In the genomic region with DNA sequence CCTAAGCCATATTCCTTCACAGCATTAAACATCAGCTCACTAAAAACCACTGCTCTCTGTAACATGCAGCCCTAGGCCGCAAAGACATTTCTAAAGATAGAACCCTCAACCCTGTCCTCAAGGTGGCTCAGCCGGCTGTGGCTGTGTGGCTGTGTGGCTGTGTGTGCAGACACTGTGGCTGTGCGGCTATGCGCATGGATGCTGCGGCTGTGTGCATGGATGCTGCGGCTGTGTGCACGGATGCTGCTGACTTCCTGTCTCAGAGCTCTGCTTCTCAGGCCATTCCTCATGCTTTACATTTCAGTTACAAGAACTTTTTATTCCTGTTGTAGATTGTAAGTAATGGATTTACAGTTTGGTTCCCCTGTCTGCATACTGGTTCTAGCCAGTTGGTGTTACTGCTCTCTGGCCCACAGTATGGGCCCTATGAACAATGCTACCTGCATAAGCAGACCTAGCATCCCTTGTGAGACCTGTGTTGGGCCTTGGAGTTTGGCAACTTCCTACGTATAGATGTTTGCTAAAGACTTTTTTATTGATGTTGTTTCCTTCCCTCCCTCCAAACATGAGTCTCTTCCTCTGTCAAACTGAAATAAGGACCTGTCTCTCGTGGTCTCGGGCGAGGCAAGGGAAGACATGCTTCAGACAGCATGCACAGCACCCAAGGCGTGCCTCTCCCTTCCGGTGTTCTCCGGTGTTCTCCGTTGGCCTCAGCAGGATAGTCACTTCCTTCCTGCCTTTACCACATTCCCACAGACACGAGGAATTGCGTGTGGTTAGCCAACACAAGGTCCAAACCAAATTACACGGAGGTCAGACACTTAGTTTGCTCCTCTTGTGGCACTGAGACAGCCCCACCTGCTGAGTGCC, we compare ENCODE assay signal across 10 mouse cellular contexts.
A peak's percentile ranks its signal among the peaks of the same experiment; 100 is the strongest.
DNase-seq lines count a peak whose midpoint lies in the region; ATAC-seq lines count a peak whose summit lies in the region.
"Had no signal": no experiment of that assay in that cellular context is flagged by ENCODE, and none has a peak within 500 bp of the region (broad histone marks: within the 10 kb centered on the region; RNA-seq: fewer than 3 reads in every experiment).

No protein-coding gene starts in this region.

- DNase-seq in R1 (ENCODE audit: low read depth, low spot score): peak; percentile 16
- DNase-seq in urinary bladder, adult 2 months (ENCODE audit: low spot score): no peak
- DNase-seq in cerebellum, postnatal 10 days: no peak
- no peak for DNase-seq in adrenal gland, adult (ENCODE audit: inconsistent age in 2 of 2, low spot score in 1 of 2)
- no peak for DNase-seq in cerebellum, postnatal 4 days (ENCODE audit: low spot score in 2 of 2)
- DNase-seq: heart, adult 2 months had no signal

- H3K9ac ChIP-seq in embryonic facial prominence, embryonic 13.5 days: no peak overlapping the region
- H3K9ac ChIP-seq in hindbrain, embryonic 16.5 days (ENCODE audit: low read depth, low read length): no peak overlapping the region
- H3K9ac ChIP-seq in neural tube, embryonic 14.5 days (replicated peaks; ENCODE audit: low read depth, low read length): no peak overlapping the region
- H3K9ac ChIP-seq: lung, embryonic 15.5 days had no signal

- 82% methylated on average over 18 of the region's 18 CpGs for WGBS in embryonic facial prominence, embryonic 13.5 days
- WGBS in hindbrain, embryonic 16.5 days: 69% methylated on average over 18 of the region's 18 CpGs
- 74% methylated on average over 18 of the region's 18 CpGs for WGBS in neural tube, embryonic 14.5 days

- ATAC-seq in embryonic facial prominence, embryonic 13.5 days (ENCODE audit: insufficient number of reproducible peaks, insufficient read depth, low FRiP score, low TSS enrichment, low read depth): no peak
- ATAC-seq in hindbrain, embryonic 16.5 days: no peak
- ATAC-seq in neural tube, embryonic 14.5 days (ENCODE audit: low read depth): no peak

- no peaks in the 10 kb centered on the region for H3K36me3 ChIP-seq in embryonic facial prominence, embryonic 13.5 days
- H3K36me3 ChIP-seq in hindbrain, embryonic 16.5 days (ENCODE audit: control insufficient read depth, insufficient read depth, low read length): no peaks in the 10 kb centered on the region
- no peaks in the 10 kb centered on the region for H3K36me3 ChIP-seq in neural tube, embryonic 14.5 days (ENCODE audit: control insufficient read depth, insufficient read depth, low read length)
- H3K36me3 ChIP-seq: lung, embryonic 15.5 days had no signal

- H3K4me2 ChIP-seq in embryonic facial prominence, embryonic 13.5 days: no peak overlapping the region
- no peak overlapping the region for H3K4me2 ChIP-seq in hindbrain, embryonic 16.5 days (ENCODE audit: low read length)
- H3K4me2 ChIP-seq in neural tube, embryonic 14.5 days (ENCODE audit: low read depth, low read length): no peak overlapping the region
- H3K4me2 ChIP-seq: lung, embryonic 15.5 days had no signal

- peaks cover 9% of the 10 kb centered on the region for H3K27me3 ChIP-seq in embryonic facial prominence, embryonic 13.5 days
- no peaks in the 10 kb centered on the region for H3K27me3 ChIP-seq in hindbrain, embryonic 16.5 days (replicated peaks; ENCODE audit: control insufficient read depth, insufficient read depth, low read length)
- H3K27me3 ChIP-seq in neural tube, embryonic 14.5 days (ENCODE audit: control insufficient read depth, insufficient read depth, low read length): no peaks in the 10 kb centered on the region
- H3K27me3 ChIP-seq: lung, embryonic 15.5 days had no signal

- no peak overlapping the region for H3K4me3 ChIP-seq in embryonic facial prominence, embryonic 13.5 days
- H3K4me3 ChIP-seq in hindbrain, embryonic 16.5 days (ENCODE audit: low read length): no peak overlapping the region
- no peak overlapping the region for H3K4me3 ChIP-seq in neural tube, embryonic 14.5 days (ENCODE audit: low read depth, low read length)
- H3K4me3 ChIP-seq: heart, adult 2 months; lung, embryonic 15.5 days had no signal

- peak overlapping the region; percentile 63 for H3K27ac ChIP-seq in embryonic facial prominence, embryonic 13.5 days
- H3K27ac ChIP-seq in hindbrain, embryonic 16.5 days (ENCODE audit: low read depth, low read length): peak overlapping the region; percentile 61
- H3K27ac ChIP-seq in neural tube, embryonic 14.5 days (ENCODE audit: low read depth, low read length): peak overlapping the region; percentile 41; the same call in 1 of the 2 replicates
- H3K27ac ChIP-seq: heart, adult 2 months; lung, embryonic 15.5 days had no signal

- H3K4me1 ChIP-seq in embryonic facial prominence, embryonic 13.5 days: peaks cover 47% of the 10 kb centered on the region
- peaks cover 40% of the 10 kb centered on the region for H3K4me1 ChIP-seq in hindbrain, embryonic 16.5 days (ENCODE audit: control insufficient read depth, insufficient read depth, low read depth, low read length)
- H3K4me1 ChIP-seq in neural tube, embryonic 14.5 days (ENCODE audit: control insufficient read depth, insufficient read depth, low read length): peaks cover 25% of the 10 kb centered on the region

- H3K9me3 ChIP-seq in embryonic facial prominence, embryonic 13.5 days: no peaks in the 10 kb centered on the region
- no peaks in the 10 kb centered on the region for H3K9me3 ChIP-seq in hindbrain, embryonic 16.5 days (ENCODE audit: control insufficient read depth, low read length)
- H3K9me3 ChIP-seq in neural tube, embryonic 14.5 days (ENCODE audit: control insufficient read depth, low read length): no peaks in the 10 kb centered on the region
- H3K9me3 ChIP-seq: lung, embryonic 15.5 days had no signal
